Mouse (Mus musculus) thymus, postnatal 36 days (tissue): ENCODE measurements at regions not wholly inside any gene's neighbourhood (a gene's known extent, or its start where the extent isn't known, plus 50 kb on each side); places are given as distances from the start of the nearest gene placed in this dataset.

ENCODE experiments used
- DNase-seq, 2 experiments: peaks; one replicate each; pipeline ENCODE4 v3.0.0; 2022; ENCODE audit warnings: mixed read lengths in 2 of 2

DNA sequence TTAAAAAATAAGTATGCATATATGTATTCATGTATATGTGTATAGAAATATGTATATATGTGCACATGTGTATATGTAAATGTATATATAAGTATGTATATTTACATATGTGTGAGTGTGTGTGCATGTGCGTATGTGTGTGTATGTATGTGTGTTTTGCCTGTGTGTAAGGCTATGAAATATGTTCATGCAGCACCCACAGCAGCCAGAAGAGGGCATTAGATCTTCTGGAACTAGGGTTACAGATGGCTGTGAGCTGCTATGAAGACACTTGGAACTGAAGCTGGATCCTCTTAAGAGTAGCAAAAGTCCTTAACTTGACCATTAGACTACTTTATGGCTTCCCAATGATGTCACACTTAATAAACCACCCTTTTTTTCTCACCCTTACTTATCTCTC lies 166.2 kb upstream of the Nampt start:
- peak; percentile 11 to 16 for DNase-seq

DNA sequence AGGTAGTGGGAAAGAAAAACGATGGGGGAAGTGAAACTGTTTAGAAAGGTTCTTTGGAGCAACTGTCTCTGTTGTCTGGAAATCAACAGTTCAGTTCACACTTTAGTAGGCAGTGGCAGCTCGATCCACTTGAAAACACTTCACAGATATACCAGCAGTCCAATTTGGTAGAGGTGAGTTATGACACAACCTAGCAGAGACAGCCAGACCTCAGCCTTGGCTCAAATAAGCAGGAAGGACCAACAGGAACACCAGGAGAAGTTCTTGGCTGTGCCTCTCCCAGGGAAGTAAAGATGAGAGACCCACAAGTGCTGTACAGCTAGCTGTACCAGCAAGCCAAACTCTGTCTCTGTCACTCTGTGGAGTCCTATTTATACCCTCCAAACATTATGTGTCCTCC lies 163.2 kb upstream of the Nampt start:
- DNase-seq = no peak

DNA sequence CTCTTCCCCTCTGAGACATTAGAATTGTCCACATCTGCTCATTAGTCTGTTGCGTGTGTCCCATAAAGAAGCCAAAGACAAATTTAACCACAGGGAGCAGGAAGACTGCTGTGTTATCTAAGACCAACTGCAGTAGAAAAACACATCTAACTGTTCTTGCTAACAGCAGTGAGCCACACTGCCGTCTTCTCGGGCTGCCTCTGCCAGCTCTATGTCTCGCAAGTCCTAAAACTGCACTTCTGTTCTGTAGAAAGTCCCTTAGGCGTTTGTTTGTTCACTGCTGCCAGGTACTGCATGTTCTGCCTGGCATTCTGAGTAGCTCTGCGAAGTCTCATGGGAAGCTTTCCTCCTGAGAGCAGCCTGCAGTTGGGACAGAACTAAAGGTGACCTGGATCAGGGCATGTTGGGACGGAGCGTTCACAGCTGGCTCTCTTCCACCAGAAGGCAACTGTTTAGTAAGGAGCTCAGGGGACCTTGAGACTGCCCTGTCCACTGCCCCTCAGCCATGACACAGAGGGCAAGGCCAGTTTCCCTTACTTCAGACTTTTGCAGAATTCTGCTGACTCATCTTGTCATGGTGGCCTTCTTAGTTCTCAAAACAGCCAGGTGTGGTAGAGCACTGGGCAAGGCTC lies 157.4 kb upstream of the Nampt start:
- no peak for DNase-seq

DNA sequence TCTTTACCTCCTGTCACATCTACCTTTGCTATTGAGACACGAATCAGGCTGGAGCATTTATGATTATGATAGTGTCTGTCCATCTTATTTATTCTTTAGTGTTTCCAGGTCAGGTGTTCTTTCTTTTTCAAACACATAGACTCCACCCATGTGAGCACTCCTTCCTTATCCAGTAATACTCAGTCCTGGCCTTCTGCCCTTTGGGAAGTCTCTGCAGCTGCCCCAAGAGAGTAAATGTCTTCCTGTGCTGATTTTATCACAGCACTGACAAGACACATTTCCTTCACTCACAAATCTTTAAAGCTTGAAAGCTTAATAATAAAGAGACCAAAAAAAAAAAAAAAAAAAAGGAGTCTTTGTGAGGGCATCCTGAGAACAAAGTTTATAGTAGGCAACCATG lies 153.3 kb upstream of the Nampt start:
- DNase-seq = no peak

DNA sequence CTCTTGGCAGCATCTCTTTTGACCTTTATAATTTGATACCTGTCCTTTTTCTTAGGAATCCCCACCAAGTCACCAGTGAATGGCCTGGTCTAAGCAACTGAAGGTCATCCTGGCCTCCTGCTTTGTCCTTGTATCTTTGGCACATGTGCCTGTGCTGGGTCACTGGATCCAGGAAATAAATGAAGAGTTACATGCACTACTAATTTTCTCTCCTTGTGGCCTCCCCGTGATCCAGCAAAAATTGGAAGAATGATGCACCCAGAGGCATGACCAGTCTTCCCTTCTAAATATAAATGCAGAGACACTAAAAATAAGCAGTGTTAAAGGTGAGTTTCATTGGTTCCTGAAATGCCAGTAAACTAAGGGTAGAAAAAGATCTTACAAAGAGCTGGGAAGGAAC lies 141.4 kb upstream of the Nampt start:
- DNase-seq = no peak

DNA sequence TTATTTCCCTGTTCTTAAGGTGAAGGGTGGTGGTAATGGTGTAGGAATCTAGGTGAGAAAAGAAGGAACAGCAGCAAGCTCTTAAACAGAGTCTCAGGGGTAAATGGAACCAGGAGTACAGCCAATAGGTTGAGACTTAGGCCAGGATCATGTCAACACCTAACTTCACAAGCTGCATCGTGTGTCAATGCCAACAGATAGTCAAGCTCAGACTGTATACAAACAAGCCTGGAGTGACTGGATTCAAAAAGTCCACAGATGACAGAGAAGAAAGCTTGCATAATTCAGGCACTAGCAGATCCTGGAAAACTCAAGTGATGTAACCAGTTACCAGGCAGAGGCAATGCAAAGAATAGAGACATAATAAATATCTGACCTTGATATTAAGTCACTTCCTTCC lies 140.6 kb upstream of the Nampt start:
- DNase-seq = no peak

DNA sequence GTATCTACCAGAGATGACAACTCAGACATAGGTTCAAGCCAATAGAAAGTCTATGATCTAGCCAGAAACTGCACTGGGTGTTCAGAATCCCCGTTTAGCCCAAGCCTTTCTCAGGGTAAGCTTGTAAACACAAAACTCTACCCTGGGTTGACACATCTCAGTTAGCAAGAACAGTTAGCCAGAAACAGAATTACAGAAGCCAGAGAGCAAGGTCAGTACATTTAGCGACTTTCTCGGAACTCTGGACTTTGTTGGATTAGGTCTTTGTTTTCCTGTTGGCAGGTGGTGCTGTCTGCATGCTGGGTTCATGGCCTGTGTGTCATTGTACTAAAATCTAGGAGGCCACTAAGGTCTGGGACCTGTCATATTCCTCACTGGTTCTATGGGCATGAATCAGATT lies 137.4 kb upstream of the Nampt start:
- no peak for DNase-seq

DNA sequence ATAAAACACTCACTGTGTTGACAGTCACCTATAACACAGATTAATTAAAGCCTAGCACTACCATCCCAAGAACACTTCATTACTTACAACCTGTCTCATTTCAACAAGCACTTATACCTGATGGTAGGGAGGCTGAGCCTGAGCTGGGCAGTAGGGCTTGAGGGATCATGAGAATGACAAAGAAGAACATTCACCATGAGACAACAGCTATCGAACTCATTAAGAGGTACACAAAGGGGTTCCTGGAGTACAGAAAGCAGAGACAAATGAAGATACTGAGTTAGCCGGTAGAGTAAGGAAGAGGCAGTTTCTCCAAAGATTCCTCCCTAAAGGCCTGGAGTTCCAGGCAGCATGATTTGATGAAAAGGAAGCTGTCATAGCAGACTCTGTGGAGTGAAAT lies 136.0 kb upstream of the Nampt start:
- DNase-seq = no peak

DNA sequence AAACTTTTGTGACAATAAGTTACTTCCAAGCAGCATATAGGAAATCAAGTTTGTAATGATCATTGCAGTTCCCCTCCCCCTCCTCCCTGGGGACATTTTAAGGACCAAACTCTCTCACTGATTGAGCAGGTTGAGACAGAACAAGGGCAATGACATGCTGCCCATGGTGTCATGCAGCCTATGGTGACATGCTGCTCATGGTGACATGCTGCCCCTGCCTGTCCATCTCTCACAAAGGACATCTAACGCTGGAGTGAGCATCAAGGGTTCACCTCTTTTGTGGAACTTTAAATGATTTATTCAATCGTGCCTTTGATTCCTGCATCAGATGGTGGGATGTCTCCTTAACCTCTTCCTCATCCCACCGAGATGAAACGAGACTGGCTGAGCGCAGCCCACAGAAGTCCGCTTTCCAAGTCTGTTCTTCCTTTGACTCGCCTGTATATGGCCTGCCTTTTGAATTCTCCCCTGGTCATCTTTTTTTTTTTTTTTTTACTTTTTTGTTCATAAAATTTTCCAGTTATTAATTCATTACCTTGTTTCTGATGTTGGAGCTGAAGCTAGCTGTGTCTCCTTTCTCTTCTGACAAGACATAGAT lies 133.5 kb upstream of the Nampt start:
- DNase-seq = no peak

DNA sequence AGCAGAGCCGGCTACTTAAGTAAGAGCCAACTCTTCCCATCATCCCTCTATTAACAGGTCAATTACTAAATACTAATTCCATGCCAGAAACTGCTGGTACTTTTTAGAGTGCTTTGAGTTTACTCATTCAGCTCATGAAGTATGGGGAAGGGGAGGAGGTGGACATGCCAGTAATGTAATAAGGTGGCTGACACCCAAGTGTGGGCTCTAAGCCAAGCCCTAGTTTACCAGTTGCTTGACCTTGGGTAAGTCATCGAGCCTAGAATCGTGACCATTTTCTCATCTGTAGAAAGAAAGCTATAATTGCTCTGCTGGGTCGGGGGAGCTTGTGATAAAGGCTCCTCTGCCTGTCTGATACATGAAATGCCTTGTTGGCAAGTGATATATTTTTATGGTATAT lies 130.0 kb upstream of the Nampt start:
- DNase-seq = no peak

DNA sequence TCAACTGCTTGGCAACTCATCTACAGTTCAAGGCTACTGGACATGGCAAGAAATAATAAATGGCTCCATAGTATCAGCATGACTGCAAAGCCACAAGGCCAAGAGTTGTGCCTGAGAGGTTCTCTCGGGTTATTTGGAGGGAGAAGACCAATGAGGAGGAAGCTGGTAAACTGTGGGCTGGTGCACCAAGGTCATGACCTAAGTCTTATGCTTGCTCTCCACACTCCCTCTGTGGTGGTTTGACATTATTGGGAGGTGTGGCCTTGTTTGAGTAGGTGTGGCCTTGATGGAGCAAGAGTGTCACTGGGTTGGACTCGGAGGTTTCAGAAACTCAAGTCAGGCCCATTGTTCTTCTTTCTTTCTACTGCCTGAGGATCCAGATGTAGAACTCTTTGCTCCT lies 129.2 kb upstream of the Nampt start:
- no peak for DNase-seq

DNA sequence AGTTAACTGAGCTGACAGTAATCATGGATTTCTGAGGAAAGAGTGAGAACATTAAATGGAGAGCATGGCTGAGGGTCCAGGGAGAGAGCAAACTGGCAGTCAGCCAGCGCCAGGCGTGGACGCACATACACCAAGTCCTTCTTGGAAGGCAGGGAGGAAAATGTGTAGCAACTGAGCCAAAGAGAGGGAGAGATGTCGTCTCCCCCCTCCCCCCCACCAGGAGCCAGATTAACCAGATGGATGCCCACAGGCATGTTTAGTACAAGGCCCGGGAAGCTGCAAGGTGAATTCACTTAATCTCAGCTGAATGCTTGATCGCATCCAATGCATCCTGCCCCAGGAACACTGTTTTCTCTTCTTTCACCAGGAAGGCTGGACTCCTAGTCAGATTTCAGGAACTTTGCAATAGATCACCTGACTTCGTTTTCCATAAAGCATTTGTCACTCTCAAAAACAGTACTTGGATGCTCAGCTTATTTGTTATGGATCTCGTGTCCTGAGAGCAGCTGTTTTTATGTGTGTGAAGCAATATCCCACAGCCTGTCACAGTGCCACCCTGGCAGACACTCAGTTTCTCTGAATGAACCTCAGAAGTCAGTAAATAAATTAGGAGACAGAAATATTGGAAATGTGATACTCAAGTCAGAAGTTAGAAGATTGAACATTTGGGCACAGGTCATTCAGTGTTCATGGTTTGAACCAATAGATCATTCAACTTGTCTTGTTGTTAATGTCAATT lies 127.1 kb upstream of the Nampt start:
- DNase-seq = no peak

DNA sequence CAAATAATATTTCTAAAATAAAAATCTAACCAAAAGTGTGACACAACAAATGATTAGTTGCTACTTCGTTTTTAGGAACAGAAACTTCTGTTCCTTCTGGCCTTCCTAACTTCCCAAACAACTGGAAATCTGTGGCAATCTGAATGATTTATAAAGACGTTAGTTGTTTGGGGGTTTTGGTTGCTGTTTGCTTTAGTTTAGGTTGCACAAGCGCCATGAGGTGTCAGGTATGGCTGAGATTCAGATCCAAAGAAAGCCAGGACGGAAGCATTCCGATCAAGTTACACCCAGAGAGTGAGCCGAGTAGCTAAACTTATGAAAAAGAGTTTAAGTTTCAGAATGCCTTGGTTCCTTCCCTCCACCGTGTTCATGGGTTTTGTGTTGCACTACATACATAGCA lies 126.4 kb upstream of the Nampt start:
- DNase-seq = no peak

DNA sequence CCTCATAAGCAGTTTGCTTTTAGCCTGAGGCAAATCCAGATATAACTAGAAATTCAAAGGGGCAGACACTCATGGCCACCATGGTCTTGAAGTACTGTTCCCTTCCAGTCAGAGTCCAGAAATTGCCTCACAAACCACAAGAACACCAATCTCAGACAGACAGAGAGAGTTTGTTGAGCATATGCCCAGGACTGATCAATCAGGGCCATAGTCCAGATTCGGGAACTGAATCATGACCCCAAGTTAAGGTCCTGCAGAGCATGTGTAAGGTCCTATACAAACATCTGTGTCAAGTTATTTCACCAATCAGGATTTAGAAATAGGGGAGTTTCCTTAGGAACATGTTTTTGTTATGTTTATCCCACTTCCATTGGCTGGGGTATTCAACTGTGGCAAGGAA lies 125.7 kb upstream of the Nampt start:
- no peak for DNase-seq

DNA sequence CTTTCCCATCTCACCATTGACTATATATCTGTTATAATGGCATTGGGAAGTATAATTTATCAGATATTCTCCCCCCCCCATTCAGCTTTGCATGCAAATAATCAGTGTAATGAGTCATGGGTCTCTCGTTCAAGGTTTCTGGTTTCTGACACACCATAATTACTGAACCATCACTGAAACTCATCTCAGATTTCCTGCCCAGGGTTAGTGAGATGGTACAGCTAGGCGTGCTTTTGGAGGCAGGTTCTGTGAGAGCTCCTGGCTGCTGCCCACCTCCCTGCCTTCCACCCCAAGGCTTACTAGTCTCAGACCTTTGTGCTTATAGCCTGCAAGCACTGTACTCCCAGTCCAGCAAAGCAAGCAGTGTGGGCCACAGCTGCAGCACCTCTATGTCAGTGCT lies 122.5 kb upstream of the Nampt start:
- no peak for DNase-seq

DNA sequence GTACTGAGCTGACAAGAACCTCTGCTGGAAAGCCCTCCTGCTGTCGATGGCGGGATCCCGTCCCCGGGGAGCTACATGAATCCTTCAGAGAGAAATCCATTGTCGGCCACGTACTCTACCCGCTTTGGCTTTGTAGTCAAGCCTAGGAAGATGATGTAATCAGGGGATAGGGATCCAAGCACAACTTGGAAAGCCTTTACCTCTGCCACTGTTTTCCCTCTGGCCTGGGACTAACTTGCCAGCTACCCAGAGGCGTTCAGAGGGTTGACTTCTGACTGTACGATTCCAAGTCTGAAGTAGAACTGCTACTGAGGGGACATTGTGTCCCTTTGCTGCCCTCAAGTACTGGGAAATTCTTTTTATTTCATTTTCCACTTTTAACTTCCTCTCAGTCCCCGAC lies 110.2 kb upstream of the Nampt start:
- DNase-seq = no peak

DNA sequence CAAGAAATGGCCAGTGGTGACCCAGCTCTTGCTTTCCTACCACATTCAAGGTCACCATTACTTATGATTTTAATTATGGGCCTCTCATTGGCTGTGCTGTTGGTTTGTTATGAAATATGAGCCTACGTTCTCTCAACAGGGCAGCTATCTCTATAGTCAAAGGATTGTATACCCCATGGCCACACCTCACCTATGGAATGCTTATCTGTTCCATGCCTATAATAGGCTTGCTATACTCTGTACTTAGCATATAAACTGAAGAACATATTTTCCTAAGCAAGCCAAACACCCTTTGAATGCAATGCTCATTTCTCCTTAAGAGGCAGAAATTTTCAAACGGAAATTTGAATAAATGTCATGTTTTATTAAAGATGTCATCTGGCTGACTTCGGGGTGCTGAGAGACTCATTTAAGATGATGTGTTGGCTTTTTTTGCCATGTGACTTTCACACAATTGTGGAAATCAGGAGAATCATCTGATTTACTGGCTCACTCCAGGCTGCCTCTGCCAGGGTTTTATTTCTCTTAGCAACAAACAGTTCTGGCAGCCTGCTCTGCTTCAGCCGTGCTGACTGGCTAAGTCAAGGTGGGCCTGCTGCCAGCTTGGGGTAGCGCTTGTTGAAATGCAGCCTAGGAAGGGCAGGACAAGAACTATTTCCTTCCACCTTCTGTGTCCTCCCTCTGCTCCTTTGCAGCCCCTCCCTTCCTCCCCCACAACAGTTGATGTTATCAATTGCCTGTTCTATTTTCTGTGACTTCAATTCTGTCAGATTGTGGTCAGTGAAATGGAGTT lies 102.0 kb upstream of the Nampt start:
- no peak for DNase-seq

DNA sequence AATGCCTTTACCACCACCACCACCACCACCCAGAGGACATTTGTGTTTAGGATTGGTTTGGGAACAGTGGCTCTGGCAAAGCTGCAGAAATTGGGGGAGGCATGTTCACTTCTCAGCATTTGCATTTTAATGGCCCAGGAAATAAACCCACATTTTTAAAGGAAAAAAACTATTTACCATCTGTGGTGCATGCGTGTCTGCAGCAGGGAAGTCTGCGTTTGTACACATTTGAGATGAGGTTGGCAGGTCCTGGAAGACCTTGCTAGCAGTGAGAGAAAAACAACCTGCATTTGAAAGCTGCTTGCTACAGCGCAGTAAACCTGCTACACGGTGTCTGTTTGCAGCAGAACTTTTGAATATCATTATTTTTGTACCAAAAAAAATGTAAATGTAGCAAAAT lies 100.1 kb upstream of the Nampt start:
- no peak for DNase-seq

DNA sequence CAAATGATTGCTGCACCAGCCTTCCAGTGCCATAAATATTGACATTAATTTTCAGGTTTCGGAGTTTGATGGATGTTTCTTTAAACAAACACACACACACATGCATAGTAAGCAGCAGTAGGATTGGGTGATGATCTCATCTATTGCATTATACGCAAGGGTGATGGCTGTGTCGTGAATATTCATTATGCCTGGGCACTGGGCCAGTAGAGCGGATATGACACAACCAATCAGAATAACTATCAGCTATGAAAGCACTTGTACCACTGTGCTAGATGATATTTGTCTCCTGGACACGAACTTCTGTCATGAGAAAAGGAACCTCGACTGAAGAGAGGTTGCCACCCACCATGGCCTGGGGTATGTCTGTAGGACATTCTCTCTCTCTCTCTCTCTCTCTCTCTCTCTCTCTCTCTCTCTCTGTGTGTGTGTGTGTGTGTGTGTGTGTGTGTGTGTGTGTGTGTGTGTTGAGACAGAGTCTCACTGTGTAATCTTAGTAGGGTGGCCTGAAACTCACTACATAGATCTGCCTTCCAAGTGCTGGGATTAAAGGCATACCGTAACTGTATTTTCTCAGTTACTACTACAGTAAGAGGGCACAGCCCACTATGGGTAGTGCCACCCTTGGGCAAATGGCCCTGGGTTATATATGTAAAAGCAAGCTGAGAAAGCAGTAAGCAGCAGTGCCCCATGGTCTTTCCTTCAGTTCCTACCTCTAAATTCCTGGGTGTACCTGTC lies 94.7 kb upstream of the Nampt start:
- DNase-seq = no peak

DNA sequence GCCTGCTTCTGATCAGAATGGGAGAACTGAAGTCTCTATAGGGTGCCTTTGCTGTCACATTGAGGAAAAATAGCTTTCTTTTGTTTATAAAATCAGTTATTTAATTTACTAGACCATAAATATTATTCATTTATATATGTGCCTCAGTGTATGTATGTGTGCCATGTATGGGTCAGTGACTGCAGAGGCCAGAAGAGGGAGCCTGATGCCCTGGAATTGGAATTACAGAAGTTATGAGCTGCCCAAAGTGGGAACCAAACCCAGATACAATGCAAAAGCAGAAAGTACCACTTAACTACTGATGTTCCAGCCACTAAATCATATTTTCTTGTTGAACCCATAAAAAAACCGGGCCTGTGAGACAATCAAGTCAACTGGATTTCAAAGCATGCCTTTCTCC lies 91.8 kb upstream of the Nampt start:
- DNase-seq = no peak

DNA sequence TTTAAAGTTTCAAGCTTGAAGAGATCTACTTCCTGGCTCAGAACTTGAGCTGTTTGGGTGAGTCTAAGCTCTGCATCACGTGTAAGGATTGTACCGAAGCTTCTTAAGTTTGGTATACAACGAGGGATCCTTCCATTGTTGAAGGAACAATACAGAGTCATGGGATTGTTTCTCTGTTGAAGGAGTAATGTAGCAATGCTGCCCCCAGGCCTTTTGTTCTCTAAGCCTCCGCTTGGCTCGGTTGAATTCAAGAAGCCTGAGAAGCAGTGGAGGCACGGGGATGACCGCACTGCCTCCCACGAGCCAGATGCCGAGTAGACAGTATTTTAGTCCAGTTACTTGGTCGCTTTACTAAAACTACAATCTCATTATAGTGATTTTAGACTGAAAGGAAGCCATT lies 90.9 kb upstream of the Nampt start:
- DNase-seq = no peak

DNA sequence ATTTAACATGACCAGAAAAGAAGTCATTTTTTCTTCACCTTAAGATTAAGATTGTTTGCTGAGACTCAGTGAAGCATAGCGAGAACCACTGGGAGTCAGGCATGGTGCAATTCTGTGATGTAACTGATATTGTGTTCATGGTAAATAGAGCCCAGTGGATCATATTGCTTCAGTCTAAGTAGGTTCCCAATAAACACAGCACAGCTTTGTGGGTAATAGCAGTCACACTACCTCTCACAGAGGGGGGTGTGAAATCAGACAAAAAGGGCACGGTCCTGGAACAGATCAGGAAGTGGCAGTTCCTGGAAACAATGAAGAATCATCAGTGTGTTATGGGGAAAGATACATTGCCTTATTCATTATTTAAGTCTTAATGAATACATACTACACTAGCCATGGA lies 84.1 kb upstream of the Nampt start:
- DNase-seq = no peak

DNA sequence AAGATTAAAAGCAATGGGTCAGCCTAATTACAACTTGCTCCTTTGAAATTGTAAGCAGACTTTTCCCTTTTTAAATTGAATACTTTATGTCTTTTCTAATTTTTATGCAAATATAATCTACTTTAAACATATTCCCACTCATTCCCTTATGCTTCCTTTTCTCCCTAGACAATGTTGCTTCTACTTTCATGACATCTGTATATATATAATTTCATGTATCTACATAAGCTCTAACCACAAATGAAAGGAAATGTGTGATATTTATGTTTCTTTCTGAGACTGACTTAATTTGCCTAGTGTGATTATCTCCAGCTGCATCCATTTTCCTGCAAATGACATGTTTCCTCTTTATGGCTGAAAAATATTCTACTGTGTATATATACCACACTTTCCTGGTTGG lies 77.9 kb upstream of the Nampt start:
- DNase-seq = no peak
